Mouse (Mus musculus): ENCODE data around the gene Dbx2. TPM values are rescaled to one million over a fixed set of nuclear protein-coding genes. Genes with fewer than 3 reads are reported as not detected.
A peak's percentile ranks its signal among the peaks of the same experiment; 100 is the strongest.

Dbx2 gene
- polyA plus RNA-seq, 1 experiment from 2014 or later: 20.0 TPM

DNA sequence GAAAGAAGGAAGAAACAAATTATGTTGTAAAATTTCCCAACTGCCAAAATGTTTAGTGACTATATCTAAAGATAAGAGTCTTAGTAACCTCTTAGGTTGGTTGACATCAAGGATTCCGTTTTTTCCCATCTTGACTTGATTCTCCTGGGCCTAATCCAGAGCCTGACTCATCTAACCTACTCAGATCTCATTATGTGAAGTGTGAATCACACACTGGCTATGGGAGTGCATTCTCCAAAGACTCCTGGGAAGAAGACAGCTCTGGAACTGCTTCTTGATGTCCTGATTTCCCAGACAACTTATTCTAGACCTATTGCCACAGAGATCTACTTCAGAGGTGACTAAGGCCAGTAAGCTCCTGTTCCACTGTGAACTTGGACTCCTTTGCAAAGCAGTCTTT lies 43.2 kb downstream of the Dbx2 start:
- ATAC-seq (ENCODE audit: low FRiP score, low read depth): no peak
- Histone ChIP-seq H3K27me3 (no peaks in the 10 kb centered on the region), H3K4me2 (replicated peaks) (no peak overlapping the region), H3K9ac (no peak overlapping the region), H3K4me3 (no peak overlapping the region), H3K9me3 (no peaks in the 10 kb centered on the region), H3K4me1 (no peaks in the 10 kb centered on the region), H3K36me3 (no peaks in the 10 kb centered on the region), H3K27ac (no peak overlapping the region)
- 78% methylated on average over 1 of the region's 1 CpGs for WGBS

DNA sequence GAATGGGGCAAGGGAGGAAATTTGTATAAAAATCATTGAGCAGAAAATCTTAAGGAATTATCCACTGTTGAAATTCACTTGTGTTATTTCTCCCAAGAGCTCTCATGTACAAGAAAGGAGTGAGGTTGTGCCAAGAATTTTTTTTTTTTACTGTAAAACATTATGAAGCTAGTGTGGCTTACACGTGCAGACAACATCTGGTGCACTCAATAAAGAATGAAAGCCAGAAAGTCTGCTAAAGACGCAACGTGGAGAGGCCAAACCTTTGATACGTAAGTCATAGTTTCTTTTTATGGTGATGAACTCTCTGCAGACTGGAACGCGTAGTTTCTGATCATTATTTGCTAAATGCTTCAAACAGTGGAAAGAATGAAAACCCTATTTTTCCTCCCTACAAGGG lies 54.6 kb downstream of the Dbx2 start:
- Histone ChIP-seq H3K9me3 (no peaks in the 10 kb centered on the region; the same call in 1 of the 2 replicates), H3K4me2 (replicated peaks) (no peak overlapping the region), H3K27ac (no peak overlapping the region), H3K4me1 (peaks cover 13% of the 10 kb centered on the region; the same call in 1 of the 2 replicates), H3K27me3 (no peaks in the 10 kb centered on the region), H3K36me3 (no peaks in the 10 kb centered on the region), H3K4me3 (no peak overlapping the region), H3K9ac (no peak overlapping the region)
- ATAC-seq (ENCODE audit: low FRiP score, low read depth): peak; percentile 81
- 10% methylated on average over 6 of the region's 6 CpGs for WGBS

DNA sequence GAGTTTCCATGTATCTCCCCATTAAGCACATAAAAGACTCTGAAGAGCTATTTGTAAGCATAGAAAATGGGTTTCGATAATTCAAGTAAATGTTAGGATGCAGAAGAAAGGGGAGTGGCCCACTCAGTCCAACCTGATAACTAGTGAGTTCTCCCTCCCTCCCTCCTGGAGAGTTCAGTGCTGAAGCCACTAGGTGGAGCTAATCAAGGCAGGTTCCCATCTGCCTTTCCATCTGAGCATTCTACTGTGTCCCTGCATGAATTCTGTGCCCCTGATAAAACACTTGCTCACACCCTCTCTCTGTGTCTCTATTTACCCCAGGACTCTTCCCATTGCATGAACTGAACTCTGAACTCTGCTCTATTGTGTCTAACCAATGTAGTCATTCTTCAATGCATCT lies 57.1 kb downstream of the Dbx2 start:
- Histone ChIP-seq H3K4me2 (replicated peaks) (no peak overlapping the region), H3K27ac (no peak overlapping the region), H3K9me3 (no peaks in the 10 kb centered on the region), H3K4me1 (peaks cover 13% of the 10 kb centered on the region; the same call in 1 of the 2 replicates), H3K4me3 (no peak overlapping the region), H3K27me3 (no peaks in the 10 kb centered on the region), H3K9ac (no peak overlapping the region), H3K36me3 (no peaks in the 10 kb centered on the region)
- ATAC-seq (ENCODE audit: low FRiP score, low read depth): peak; percentile 54; the same call in 1 of the 2 replicates
- 68% methylated on average over 1 of the region's 1 CpGs for WGBS

DNA sequence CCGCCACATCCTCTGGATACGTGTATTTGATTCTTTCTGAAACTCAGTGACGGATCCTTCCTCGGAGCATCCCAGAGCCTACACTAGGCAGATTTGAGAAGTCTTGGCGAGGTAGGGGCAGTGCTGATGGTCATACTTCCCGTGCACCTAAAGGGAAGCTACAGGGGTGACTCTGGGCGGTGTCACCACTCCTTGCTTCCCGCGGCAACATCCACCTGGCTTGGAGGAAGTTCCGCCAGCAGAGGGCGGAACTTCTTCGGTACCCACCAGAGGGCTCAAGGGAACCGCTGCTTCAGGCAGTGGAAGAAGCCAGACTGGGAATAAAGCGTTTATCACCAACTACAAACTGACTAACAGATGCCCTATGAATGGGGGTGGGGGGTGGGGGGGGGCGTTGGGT lies 68.9 kb downstream of the Dbx2 start:
- 92% methylated on average over 15 of the region's 15 CpGs for WGBS

DNA sequence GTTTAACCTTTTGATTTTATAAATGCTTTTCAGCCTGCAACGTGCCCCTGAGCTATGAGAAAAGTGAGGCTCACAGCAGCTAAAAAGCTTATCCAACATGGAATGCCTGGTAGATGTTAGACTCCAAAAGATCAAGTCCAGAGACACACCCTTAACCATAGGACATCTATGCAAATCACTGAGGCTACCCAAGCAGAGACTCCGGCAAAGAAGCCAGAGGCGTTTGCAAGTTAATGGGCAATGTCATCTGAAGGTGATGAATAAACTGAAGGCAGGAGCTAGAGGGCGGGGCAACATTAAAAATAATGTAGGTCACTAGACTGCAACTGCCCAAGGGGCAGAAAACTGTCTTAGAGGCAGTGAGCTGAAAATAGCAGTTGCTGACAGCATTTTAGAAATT lies 70.9 kb downstream of the Dbx2 start:
- no peak for ATAC-seq (ENCODE audit: low FRiP score, low read depth)
- peaks cover 15% of the 10 kb centered on the region; the same call in 1 of the 2 replicates for H3K4me1 ChIP-seq
- 52% methylated on average over 4 of the region's 4 CpGs for WGBS

More for the DNA sequence above, 68.9 kb downstream of the Dbx2 start:
- Histone ChIP-seq H3K27me3 (no peaks in the 10 kb centered on the region), H3K27ac (no peak overlapping the region), H3K4me3 (no peak overlapping the region), H3K4me2 (replicated peaks) (no peak overlapping the region), H3K4me1 (peaks cover 15% of the 10 kb centered on the region; the same call in 1 of the 2 replicates), H3K36me3 (no peaks in the 10 kb centered on the region), H3K9me3 (no peaks in the 10 kb centered on the region), H3K9ac (no peak overlapping the region)
- ATAC-seq (ENCODE audit: low FRiP score, low read depth): no peak

DNA sequence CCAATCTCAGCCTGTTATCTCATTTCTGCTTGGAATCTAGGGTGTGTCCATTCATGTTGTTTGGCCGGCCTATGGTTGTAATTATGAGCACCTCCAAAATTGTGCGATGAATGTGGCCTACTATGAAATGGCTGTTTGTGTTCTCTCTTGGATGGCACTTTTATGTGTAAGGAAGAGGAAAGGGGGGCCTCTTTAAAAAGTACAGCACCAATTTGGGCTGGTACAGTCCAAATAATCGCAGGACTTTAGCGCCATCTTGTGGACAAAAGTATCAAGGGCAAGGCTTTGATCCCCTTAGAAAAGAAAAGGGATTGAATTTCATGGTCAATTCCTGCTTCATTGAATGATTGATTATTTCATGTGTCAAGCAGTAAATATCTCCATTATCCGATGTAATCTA lies 81.1 kb downstream of the Dbx2 start:
- H3K4me2 ChIP-seq (replicated peaks): no peak overlapping the region
- H3K9ac ChIP-seq: no peak overlapping the region
- no peaks in the 10 kb centered on the region for H3K9me3 ChIP-seq
- H3K4me1 ChIP-seq: no peaks in the 10 kb centered on the region
- no peak overlapping the region for H3K4me3 ChIP-seq
- 14% methylated on average over 5 of the region's 5 CpGs for WGBS
- H3K27ac ChIP-seq: no peak overlapping the region
- no peak for ATAC-seq (ENCODE audit: low FRiP score, low read depth)
- no peaks in the 10 kb centered on the region for H3K36me3 ChIP-seq
- H3K27me3 ChIP-seq: peaks cover 31% of the 10 kb centered on the region

More for the DNA sequence above, 70.9 kb downstream of the Dbx2 start:
- H3K9me3 ChIP-seq: no peaks in the 10 kb centered on the region
- H3K4me3 ChIP-seq: no peak overlapping the region
- no peak overlapping the region for H3K4me2 ChIP-seq (replicated peaks)
- no peak overlapping the region for H3K27ac ChIP-seq
- no peak overlapping the region for H3K9ac ChIP-seq
- no peaks in the 10 kb centered on the region for H3K36me3 ChIP-seq
- H3K27me3 ChIP-seq: no peaks in the 10 kb centered on the region

Other genes starting within 250 kb of the Dbx2 start
- gene Nell2, start 127.4 kb downstream of the Dbx2 start, polyA plus RNA-seq (2015; fragmentation: Nextera tagmentation; extraction: Ambion mirVana): 18.8 and 20.1 TPM in 2 replicates
- 49.9 and 54.2 TPM in 2 replicates for gene Ano6, start 134.9 kb upstream of the Dbx2 start, polyA plus RNA-seq (2015; fragmentation: Nextera tagmentation; extraction: Ambion mirVana)